Mouse (Mus musculus): ENCODE results near the gene Aqp3.

Gene Aqp3

DNA sequence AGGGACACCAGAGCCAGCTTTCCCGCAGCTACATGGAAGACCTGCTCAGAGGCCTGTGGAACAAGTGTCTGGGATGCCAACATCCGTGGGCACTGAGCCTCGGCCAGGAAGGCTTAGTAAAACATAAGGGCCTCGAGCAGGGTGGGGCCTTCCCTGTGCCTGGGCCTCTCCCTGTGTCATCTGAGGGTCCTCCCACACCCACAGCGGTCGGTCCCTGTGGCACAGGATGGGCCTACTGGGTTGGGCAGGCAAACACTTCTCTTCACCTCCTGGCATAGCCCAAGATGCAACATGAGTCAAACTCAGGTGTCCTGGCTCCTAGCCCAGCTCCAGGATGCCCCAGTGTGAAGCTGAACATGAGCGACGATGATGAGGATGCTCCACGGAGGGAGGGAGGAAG lies 40.6 kb downstream of the Aqp3 start:
- DNase-seq: no peak

- DNase-seq: no peak
Measured at GRCm38 (mm10) chr4:41056742-41057332, 41.1 kb downstream of the Aqp3 start.

- no peak for DNase-seq
Measured at GRCm38 (mm10) chr4:41056253-41056652, 41.7 kb downstream of the Aqp3 start.

DNA sequence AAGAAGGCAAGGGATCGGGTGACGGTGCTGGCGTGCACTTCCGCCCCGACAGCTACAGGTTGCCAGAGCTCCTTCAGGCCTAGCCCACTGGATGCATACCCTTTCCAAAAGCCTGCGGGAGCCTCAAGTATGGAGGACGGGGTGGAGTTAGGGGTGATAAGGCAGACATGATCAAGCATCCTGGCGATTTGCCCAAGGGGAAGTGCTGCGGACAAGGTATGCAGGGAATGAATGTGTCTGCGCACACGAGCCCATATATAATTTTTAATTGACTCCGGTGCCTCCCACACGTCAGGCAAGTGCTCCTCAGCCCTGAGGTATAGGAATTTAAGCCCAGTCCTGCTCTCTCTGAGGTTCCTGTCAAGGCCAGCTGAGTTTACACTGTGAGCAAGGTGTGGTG lies 42.9 kb downstream of the Aqp3 start:
- DNase-seq: no peak

DNA sequence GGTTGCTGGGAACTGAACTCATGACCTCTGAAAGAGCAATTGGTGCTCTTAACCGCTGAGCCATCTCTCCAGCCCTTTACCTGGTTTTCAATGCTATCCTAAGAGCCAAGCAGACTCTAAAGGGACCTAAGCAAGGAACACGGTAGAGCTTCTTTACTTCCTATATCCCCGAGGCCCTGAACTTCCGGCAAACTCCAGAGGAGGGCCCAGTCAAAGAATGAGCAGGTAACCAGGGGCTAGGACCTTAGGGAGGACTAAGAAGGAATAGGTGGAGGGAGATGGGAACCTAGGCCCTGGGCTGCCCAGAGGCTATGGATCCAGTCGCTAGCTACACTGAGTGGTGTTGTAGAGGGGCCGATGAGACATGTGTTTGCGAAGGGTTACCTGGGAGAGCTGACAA lies 46.2 kb downstream of the Aqp3 start:
- DNase-seq: no peak

DNA sequence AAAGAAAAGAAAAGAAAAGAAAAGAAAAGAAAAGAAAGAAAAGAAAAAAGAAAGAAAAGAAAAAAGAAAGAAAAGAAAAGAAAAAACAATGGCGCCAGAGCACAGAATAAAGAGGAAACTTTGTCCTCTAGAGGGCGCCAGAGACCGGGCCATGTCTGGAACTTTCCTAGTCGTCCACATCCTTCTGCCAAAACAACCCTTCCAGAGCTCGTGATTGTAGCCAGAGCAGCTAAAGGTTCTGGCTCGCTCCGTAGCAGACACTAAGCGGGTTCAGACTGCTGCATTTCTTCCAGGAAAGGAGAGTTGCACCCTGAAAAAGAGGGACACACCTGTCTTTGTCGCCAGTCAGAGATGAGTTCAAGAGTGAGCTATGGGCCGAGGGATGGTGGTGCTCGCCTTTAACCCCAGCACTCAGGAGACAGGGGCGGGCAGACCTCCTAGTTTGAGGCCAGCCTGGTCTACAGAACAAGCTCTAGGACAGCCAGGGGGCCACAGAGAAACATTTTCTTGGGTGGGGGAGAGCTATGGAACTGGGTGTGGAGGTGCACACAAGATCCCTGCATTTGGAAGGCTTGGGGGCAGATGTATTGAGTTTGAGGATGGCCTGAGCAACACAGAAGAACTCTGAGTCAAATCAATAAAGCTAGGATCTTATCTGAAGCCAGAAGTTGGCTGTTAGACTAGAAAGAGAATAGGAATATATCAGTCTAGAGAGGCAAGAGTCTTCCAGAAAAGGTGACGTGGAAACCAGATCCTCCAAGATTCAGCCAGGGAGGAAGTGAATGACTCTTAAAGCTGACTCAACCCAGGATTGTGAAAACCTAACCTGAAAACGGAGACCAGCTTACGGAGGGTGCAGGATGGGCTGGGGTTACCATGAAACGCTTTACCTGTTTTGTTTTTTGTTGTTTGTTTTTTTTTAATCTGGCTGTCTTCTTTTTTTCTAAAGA lies 47.0 kb downstream of the Aqp3 start:
- peak; percentile 73 for DNase-seq

GRCm38 (mm10) chr4:41048926-41049325 lies 49.1 kb downstream of the Aqp3 start:
- no peak for DNase-seq

GRCm38 (mm10) chr4:41047524-41048271 lies 50.3 kb downstream of the Aqp3 start, which contains the start of gene Aqp7:
TSS of gene Aqp7 (minus strand) at chr4:41048139.
- no peak for DNase-seq

DNA sequence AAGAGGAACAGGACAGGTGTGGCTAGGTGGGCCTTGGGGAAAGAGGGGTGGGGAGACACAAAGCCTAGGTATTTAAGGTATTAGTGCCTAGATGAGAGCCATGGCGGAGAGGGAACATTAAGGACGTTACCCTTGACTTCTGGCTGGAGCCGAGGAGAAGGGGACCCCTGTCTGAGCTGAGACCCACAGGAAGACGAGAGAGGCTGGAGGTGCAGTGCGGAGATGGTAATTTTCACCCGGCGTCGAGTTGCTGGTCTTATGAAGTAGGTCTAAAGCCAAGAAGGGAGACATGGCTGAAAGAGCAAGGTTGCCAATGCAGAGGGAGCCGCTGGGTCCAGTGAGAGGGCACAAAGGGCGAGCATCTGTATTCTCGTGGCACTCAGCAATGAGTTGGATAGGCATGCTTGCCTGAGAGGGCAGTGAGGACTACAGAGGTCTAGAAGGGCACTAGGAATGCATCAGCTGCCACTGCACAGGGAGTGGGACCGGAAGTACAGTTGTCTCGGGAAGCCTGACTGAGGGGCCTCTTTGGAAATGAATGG lies 51.7 kb downstream of the Aqp3 start:
- DNase-seq: no peak

GRCm38 (mm10) chr4:41045288-41045687 lies 52.7 kb downstream of the Aqp3 start:
- DNase-seq: no peak

GRCm38 (mm10) chr4:41043961-41044360 lies 54.0 kb downstream of the Aqp3 start:
- no peak for DNase-seq

DNA sequence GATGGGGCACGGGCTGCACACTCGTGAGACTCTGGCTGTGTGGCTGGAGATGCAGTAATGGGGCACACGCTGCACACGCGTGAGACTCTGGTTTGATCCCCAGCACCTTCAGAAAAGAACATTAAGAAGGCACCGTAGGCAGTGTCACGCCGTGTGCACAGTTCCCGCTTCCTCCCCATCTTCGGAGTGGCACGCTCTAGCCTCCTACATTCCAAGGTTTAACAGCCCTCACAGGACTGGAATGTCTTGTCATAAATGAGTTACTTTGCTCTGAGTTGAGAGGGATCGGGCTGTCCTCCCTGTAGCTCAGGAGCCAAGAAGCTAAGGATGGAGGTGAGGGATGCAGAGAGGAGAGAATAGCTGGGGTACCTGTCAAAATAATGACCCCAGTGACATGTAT lies 55.1 kb downstream of the Aqp3 start:
- no peak for DNase-seq

All from right cerebral cortex, postnatal 25 days (tissue).